Mouse (Mus musculus): ENCODE measurements around the gene Smpd2.

DNA sequence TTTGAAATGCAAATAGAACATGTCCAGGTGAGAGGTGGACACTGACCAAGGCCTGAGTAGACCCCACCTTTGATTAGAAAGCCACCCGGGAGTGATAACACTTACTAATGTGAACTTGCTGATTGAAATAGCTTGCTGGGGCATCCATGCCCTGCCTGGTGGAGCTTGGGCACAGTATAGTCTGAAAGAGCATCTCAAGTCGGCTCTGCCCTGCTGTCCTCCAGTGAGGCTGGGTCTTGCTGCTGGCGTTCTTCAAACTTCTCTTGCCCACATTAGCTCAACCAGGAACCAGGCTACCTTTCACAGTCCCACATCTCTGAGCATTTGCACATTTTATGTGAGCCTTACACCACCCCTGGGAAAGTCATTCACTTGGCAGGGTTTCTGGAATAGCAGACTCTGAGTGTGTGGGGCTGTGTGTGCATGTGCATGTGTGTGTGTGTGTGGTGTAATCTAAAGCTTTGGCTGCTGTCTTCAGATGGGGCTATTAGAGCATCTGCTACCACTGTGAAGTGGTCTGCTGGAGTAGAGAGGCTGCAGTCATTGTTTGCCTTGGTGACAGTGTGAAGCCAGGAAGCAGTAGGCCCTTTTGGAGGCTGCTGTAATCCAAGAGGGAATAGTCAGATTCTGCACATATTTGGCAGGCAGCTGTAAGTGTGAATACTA, 29.0 kb downstream of the Smpd2 start:
- TF ChIP-seq CTCF (IDR thresholded peaks at IDR 0.05; ENCODE audit: low read depth) (no peak), EP300 (IDR thresholded peaks at IDR 0.05; ENCODE audit: low read depth) (no peak)
